Mouse (Mus musculus): Measurements from ENCODE around the gene Stau1. TPM values are rescaled to one million over a fixed set of nuclear protein-coding genes. Genes with fewer than 3 reads are reported as not detected.

Gene Stau1
- polyA plus RNA-seq, 1 experiment = 74.9 TPM

- Histone ChIP-seq H3K27ac (ENCODE audit: insufficient read depth, low read length) (no peak overlapping the region), H3K4me3 (ENCODE audit: insufficient read depth, low read length) (no peak overlapping the region), H3K4me1 (ENCODE audit: control insufficient read depth, insufficient read depth, low read length) (peaks cover 2% of the 10 kb centered on the region; the same call in 1 of the 2 replicates)
- TF ChIP-seq CTCF (IDR thresholded peaks at IDR 0.05; ENCODE audit: borderline replicate concordance, insufficient read depth, low read length) (no peak), POLR2A (IDR thresholded peaks at IDR 0.05; ENCODE audit: low read depth, low read length) (no peak)
These were observed 92.3 kb downstream of the Stau1 start for GRCm38 (mm10) chr2:166903719-166904282.

GRCm38 (mm10) chr2:166900792-166901505 lies 95.2 kb downstream of the Stau1 start:
- H3K4me3 ChIP-seq (ENCODE audit: insufficient read depth, low read length) = no peak overlapping the region
- TF ChIP-seq CTCF (IDR thresholded peaks at IDR 0.05; ENCODE audit: borderline replicate concordance, insufficient read depth, low read length) = no peak
- TF ChIP-seq POLR2A (IDR thresholded peaks at IDR 0.05; ENCODE audit: low read depth, low read length) = no peak
- no peaks in the 10 kb centered on the region for H3K4me1 ChIP-seq (ENCODE audit: control insufficient read depth, insufficient read depth, low read length)
- no peak overlapping the region for H3K27ac ChIP-seq (ENCODE audit: insufficient read depth, low read length)

DNA sequence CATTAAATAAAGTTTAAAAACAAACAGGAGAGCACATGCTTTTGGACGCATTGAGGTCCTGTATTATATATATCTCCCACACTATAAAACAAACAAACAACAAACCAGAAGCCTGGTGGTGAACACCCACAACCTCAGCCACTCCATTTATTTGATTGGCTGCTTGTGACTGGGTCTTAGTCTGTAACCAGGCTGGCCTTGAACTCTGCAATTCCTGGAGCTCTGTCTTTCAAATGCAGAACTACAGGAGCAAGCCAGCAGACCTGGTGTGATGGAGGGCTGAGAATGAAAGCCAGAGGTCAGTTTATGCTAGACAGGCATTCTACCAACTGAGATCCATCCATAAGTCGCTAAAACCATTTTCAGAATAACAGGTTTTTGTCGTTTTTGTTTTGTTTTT lies 96.4 kb downstream of the Stau1 start:
- no peak overlapping the region for H3K4me3 ChIP-seq (ENCODE audit: insufficient read depth, low read length)
- TF ChIP-seq POLR2A (IDR thresholded peaks at IDR 0.05; ENCODE audit: low read depth, low read length) (no peak), CTCF (IDR thresholded peaks at IDR 0.05; ENCODE audit: borderline replicate concordance, insufficient read depth, low read length) (no peak)
- no peaks in the 10 kb centered on the region for H3K4me1 ChIP-seq (ENCODE audit: control insufficient read depth, insufficient read depth, low read length)
- H3K27ac ChIP-seq (ENCODE audit: insufficient read depth, low read length) = no peak overlapping the region

GRCm38 (mm10) chr2:166899161-166899560 lies 96.9 kb downstream of the Stau1 start:
- Histone ChIP-seq H3K27ac (ENCODE audit: insufficient read depth, low read length) (no peak overlapping the region), H3K4me3 (ENCODE audit: insufficient read depth, low read length) (no peak overlapping the region), H3K4me1 (ENCODE audit: control insufficient read depth, insufficient read depth, low read length) (no peaks in the 10 kb centered on the region)
- TF ChIP-seq POLR2A (IDR thresholded peaks at IDR 0.05; ENCODE audit: low read depth, low read length) (no peak), CTCF (IDR thresholded peaks at IDR 0.05; ENCODE audit: borderline replicate concordance, insufficient read depth, low read length) (no peak)

Other genes starting within 250 kb of the Stau1 start
- 1.3 and 1.7 TPM in 2 replicates for gene Trp53rkb, start 203.8 kb downstream of the Stau1 start, polyA plus RNA-seq (2011; ENCODE audit: insufficient read length, low read depth, missing spikeins)
- gene Arfgef2, start 190.7 kb downstream of the Stau1 start, polyA plus RNA-seq (2011; ENCODE audit: insufficient read length, low read depth, missing spikeins) = 24.9 and 32.3 TPM in 2 replicates
- 118 and 130 TPM in 2 replicates for gene Cse1l, start 90.3 kb downstream of the Stau1 start, polyA plus RNA-seq (2011; ENCODE audit: insufficient read length, low read depth, missing spikeins)
- 29.9 and 31.6 TPM in 2 replicates for gene Ddx27, start 18.9 kb upstream of the Stau1 start, polyA plus RNA-seq (2011; ENCODE audit: insufficient read length, low read depth, missing spikeins)
- gene Znfx1, start 66.7 kb upstream of the Stau1 start, polyA plus RNA-seq (2011; ENCODE audit: insufficient read length, low read depth, missing spikeins) = 23.6 and 23.8 TPM in 2 replicates
- 0.42 and 0.65 TPM in 2 replicates for gene Kcnb1, start 193.9 kb upstream of the Stau1 start, polyA plus RNA-seq (2011; ENCODE audit: insufficient read length, low read depth, missing spikeins)
- 21.0 TPM in 2 replicates for gene Ptgis, start 244.3 kb upstream of the Stau1 start, polyA plus RNA-seq (2011; ENCODE audit: insufficient read length, low read depth, missing spikeins)